Mouse (Mus musculus) C2C12 (cell line): ENCODE measurements at regions not wholly inside any gene's neighbourhood (a gene's known extent, or its start where the extent isn't known, plus 50 kb on each side); places are given as distances from the start of the nearest gene placed in this dataset.

Experiments used
- CTCF ChIP-seq: IDR thresholded peaks from one replicate; pipeline ENCODE4 v1.5.1; 2011; ENCODE audit not compliant: control insufficient read depth, insufficient read depth, insufficient read length
- FOSL1 ChIP-seq: IDR thresholded peaks from one replicate; pipeline ENCODE4 v1.8.0; 2011; ENCODE audit warnings: mild to moderate bottlenecking, low read length; ENCODE audit not compliant: poor library complexity, insufficient read depth, severe bottlenecking
- MYOD1 ChIP-seq: IDR thresholded peaks from one replicate; pipeline ENCODE4 v1.6.1; 2011; ENCODE audit warnings: low read depth; ENCODE audit not compliant: control insufficient read depth, insufficient read length
- USF1 ChIP-seq: IDR thresholded peaks from one replicate; pipeline ENCODE4 v1.6.1; 2011; ENCODE audit warnings: low read depth, mild to moderate bottlenecking, control low read depth, moderate library complexity

GRCm38 (mm10) chr5:74769023-74769422 is 66.3 kb upstream of the Lnx1 start:
- no peak for TF ChIP-seq CTCF
- TF ChIP-seq FOSL1, result no peak
- no peak for TF ChIP-seq USF1
- TF ChIP-seq MYOD1, result no peak
